Mouse (Mus musculus): Measurements from ENCODE around the gene Gosr1.
"Not testable (repeated sequence)": the region's sequence is repeated elsewhere in the genome, so short reads cannot be mapped to it uniquely, and the experiment has no call there.

The Gosr1 gene

GRCm38 (mm10) chr11:76735753-76736324 lies 27.5 kb downstream of the Gosr1 start:
- DNase-seq (ENCODE audit: low spot score in 2 of 2), result no peak

GRCm38 (mm10) chr11:76734560-76734959 lies 28.8 kb downstream of the Gosr1 start:
- no peak for DNase-seq (ENCODE audit: low spot score in 2 of 2)

GRCm38 (mm10) chr11:76730650-76731049 lies 32.7 kb downstream of the Gosr1 start:
- no peak for DNase-seq (ENCODE audit: low spot score in 2 of 2)

- DNase-seq (ENCODE audit: low spot score in 2 of 2), result no peak
Observed at GRCm38 (mm10) chr11:76728093-76728492, 35.3 kb downstream of the Gosr1 start.

DNA sequence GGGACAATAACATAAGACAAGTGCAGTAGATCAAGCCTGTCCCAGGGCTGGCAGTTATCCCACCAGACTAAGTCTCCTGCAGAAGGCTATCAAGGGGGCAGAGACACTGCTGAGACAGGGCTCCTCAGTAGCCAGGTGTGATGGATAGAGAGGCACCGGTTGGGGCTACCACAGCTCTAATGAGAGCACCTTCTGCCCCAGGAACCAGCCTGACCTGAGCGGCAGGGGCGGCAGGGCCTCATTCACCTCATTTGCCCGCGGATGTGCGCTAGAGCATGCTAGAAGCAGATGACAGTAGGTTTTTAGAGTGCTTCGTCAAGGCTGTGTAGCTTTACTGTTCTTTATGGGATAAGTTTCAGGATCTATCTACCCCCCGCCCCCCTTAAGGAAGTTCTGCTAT lies 39.5 kb downstream of the Gosr1 start:
- DNase-seq (ENCODE audit: low spot score in 2 of 2), result no peak

- DNase-seq (ENCODE audit: low spot score in 2 of 2), result no peak
Observed at GRCm38 (mm10) chr11:76717000-76717399, 46.4 kb downstream of the Gosr1 start.

GRCm38 (mm10) chr11:76709625-76710452 lies 53.5 kb downstream of the Gosr1 start:
- no peak for DNase-seq (ENCODE audit: low spot score in 2 of 2)

GRCm38 (mm10) chr11:76708881-76709280 lies 54.5 kb downstream of the Gosr1 start:
- no peak for DNase-seq (ENCODE audit: low spot score in 2 of 2)

- DNase-seq (ENCODE audit: low spot score in 2 of 2), result no peak
Observed at GRCm38 (mm10) chr11:76708066-76708465, 55.3 kb downstream of the Gosr1 start.

- no peak for DNase-seq (ENCODE audit: low spot score in 2 of 2)
Observed at GRCm38 (mm10) chr11:76707656-76708055, 55.7 kb downstream of the Gosr1 start.

- DNase-seq (ENCODE audit: low spot score in 2 of 2), result no peak
Observed at GRCm38 (mm10) chr11:76699626-76700025, 63.8 kb downstream of the Gosr1 start.

DNA sequence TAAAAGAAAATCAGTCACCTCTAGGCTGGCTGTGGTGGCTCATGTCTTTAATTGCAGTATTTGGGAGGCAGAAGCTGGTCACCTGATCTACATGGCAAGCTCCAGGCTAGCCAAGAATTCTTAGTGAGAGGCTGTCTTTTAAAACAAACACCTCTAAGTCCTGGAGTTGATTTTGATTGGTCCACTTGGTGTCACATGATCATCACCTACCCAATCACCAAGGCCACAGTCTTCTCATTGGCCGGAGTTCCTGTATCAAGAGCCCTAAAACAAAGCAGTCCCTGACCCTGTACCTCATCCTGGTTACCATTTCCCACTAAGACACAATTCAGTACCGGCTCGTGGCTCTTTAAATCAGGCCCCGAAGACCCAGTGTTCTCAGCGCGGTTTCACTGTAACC lies 67.6 kb downstream of the Gosr1 start:
- no peak for DNase-seq (ENCODE audit: low spot score in 2 of 2)

GRCm38 (mm10) chr11:76692096-76692495 lies 71.3 kb downstream of the Gosr1 start:
- no peak for DNase-seq (ENCODE audit: low spot score in 2 of 2)

DNA sequence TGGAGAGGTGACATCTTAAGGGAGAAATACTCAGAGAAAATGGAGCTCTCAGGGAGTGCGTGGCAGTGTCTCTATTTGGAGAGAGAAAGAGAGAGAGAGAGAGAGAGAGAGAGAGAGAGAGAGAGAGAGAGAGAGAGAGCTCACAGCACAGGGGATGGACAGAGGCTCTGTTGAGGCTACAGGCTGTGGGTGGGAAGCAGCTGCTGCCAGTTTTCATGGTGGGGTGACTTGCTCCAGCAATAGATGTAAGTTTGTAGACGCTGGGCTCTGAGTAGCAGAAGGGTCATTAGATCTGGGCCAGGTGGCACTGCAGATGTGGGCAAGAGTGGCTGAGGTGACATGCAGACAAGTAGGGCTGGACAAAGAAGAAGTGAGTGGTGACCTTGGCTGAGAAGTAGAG lies 77.8 kb downstream of the Gosr1 start:
- DNase-seq (ENCODE audit: low spot score in 2 of 2), result no peak

DNA sequence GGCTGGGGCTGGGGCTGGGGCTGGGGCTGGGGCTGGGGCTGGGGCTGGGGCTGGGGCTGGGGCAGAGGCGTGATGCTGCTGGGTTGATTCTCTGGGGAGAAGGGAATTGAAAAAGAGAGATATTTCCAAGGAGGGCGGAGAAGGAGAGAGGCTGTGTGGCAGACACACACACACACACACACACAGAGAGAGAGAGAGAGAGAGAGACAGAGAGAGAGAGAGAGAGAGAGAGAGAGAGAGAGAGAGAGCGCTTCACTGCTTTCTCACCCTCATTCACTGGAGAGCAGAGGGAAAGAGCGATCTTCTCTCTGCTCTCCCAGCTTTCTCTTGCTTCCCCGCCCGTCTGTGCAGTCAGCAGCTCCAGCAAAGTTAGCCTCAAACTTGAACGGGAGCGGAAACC lies 83.9 kb downstream of the Gosr1 start, which contains the start of gene Trarg1:
Gene Trarg1, plus strand, starts transcription at position 301 of the 400 bp plus-strand sequence.
- DNase-seq (ENCODE audit: low spot score in 2 of 2), result not testable (repeated sequence)

All from frontal cortex, postnatal 10 days (tissue).